Mouse (Mus musculus) thymus, adult 18-20 months (tissue): ENCODE measurements around the gene Gm21650.
"Not testable (repeated sequence)": the region's sequence is repeated elsewhere in the genome, so short reads cannot be mapped to it uniquely, and the experiment has no call there.

Source experiments
- DNase-seq, 2 experiments: peaks; one replicate each; pipeline ENCODE4 v3.0.0; 2022; ENCODE audit warnings: mixed read lengths in 2 of 2

The Gm21650 gene

DNA sequence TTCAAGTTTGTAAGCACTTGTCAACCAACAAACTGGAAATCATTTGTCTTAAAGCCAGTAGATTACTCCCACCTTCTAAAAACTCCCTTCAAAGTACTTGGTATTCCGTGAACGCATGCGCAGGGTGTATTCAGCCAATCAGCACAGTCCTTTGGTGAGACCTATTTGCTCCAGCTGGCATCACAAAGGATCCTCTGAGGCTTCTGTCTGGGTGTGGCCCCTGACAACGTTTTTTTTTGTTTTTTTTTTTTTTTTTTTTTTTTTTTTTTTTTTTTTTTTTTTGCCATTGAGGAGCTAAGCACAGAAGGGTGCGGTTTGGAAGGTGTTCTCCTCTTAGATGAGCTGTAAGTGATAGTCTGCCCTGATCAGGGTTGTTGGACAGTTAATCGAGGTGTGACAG is at the start of gene Gm21650:
Gene Gm21650 (plus strand): TSS at position 301 of the 400 bp plus-strand sequence.
- not testable (repeated sequence) for DNase-seq
